Mouse (Mus musculus) Muller cell, postnatal 12 days (primary cell): ENCODE results near the gene Wee2.
A peak's percentile ranks its signal among the peaks of the same experiment; 100 is the strongest.

Experiments used
- DNase-seq: peaks from one replicate; pipeline ENCODE4 v3.0.0-alpha.2; 2015; ENCODE audit errors: inconsistent ontology term

Gene Wee2

DNA sequence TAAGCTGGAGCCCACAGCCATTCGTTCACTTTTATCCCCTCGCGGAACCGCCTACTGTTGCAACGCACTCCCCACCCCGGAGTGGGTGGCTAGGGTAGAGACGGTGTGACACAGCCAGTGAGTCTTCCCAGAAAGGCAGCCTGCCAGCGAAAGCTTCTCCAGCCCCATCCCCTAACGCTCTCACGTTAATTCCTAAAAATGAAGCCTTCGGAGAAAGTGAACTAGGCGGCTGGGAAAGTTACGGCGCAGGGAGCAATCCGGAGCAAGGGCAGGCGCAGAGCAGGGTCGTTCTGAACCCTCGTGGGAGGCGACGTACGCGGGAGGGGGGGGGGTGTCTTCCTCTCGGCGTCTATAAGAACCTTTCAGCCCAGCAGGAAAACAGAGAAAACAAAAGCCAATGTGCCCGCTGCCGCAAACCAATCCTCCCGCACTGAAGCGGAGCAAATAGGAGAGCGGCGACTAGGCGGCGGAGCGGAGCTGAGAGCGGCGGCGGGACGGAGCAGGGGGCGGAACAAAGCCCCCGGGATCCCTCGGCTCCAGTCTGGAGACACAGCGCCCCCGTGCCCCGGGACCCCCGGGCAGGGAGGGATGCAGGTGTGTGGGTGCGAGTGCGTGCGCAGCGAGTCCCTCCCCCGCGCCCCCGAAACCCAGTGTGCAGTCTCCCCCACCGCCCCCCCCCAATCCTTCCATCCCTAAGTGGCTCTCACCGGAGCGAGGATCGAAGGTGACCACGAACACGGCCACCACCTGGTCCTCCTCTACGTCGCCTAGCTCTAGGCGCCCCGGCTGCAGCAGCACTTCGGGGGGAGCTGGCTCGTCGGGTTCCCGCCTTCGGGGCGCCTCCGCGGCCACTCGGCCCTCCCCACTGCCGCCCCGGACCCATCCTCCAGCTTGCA, 3.5 kb upstream of the Wee2 start:
- peak; percentile 67 for DNase-seq

DNA sequence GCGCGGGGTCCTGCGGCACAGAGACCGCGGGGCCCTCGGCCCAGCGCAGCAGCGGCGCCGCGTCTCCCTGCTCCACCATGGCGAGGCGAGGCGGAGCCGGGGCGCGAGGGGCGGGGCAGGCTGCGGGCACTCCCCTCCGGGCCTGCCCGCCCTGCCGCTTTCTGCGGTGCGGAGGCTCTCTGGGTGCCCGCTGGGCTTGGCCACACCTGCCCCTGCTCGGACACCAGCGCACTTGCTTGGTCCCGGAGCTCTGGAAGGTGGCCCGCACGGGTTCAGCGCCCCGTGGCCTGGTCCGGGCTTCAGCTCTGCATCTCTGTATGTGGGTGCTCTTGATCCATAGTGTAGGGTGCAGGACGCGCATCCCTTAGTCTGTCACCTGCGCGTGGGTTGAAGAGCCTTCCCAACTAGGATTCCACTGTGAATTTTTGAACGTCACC, 2.8 kb upstream of the Wee2 start, which contains the start of gene E330009J07Rik:
Gene E330009J07Rik, minus strand, starts transcription at position 89 of the 437 bp plus-strand sequence.
- DNase-seq = peak; percentile 81

DNA sequence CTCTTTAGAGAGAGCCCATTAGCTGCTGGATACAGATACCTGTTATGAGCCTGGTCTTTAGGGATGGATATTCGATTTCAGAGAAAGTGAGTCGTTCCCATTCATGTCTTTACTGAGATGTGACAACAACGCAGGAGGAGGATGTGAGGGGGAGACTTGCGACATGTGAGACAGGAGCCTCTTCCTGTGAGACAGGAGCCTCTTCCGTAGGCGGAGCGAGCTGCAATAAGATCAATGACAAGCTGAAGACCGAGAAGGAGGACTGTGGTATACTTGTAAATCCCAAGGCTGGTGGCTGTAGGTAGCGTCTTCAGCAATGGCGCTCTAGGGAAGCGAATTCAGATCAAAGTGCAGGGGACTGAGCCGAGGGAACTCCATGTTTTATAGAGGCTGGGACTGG, 843 bp downstream of the Wee2 start:
- DNase-seq = no peak

GRCm38 (mm10) chr6:40441276-40441675, 2.4 kb downstream of the Wee2 start:
- DNase-seq = no peak

GRCm38 (mm10) chr6:40441755-40442154, 2.9 kb downstream of the Wee2 start:
- DNase-seq = no peak

DNA sequence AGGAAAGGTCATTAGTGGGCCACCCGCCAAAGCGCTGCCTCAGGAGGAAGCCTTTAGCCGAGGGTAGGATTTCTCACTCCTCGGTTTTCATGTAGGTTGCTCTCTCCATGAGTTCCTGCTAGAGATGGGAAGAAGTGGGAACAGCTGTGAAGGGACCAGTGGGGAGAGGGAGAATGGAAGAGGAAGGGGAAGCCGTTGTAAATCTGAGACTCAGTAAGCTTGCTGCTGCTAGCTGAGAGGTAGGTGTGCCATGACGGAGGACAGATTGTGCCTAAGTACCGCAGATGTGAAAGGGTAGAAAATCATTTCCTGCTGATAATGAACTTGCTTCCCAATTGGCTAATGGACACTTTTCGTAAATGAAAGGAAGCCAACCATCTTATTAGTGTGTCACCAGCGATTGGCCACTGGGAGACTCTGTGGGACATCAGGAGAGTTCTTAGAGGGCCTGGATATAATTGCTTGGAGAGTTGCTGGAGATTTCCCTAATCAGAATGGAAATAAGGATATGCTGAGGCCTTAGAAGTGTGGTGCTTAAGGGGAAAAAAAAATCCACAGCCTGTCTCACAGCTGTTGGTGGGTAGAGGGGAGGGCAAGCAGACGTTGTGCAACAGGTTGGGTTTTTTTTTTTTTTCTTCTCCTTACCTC, 4.5 kb downstream of the Wee2 start:
- DNase-seq = no peak

DNA sequence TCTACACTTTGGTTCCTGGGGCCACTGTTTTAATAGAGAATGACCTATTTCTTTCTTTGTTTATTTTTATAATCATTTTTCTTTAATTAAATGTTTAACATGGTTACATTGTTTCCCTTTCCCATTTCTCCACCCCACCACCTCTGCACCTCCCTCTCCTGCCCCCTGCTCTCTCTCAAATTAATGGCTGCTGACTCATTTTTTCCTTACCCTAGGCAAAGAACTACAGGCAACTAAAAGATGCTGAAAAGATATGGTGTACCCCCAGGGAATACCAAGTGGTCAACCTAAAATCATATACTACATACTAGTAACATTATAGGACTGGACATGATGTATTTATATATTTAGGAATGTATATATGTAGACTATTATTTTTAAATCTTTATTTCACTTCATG, 9.7 kb downstream of the Wee2 start:
- DNase-seq = no peak

DNA sequence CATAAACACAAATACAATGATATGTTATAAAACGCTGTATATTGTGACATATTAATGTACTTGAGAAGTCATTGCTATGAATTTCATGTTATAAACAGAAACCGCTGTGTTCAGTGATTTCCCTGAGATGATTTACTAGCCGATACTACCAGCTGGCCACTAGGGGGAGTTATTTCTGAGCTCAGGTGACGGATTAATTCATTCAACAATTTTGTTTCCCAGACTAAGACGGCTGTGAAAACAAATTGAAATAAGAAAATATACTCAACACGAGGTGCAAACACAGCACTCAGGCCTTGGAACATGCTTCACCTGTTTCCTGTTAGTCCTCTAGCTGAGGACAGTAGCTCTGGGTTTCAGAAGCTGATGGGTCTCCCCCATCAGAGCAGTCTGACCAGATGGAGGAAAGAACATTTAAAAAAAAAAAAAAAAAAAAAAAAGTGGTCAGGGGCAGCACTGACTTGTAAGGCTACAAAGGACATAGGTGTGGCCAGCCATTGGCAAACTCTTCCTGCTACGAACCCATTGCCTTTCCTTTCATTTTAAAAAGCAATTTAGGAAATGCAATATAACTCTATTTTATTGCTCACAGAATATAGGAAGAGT, 15.7 kb downstream of the Wee2 start:
- no peak for DNase-seq

GRCm38 (mm10) chr6:40465710-40466109, 26.8 kb downstream of the Wee2 start:
- DNase-seq = no peak

- DNase-seq = peak; percentile 95
Measured at GRCm38 (mm10) chr6:40470916-40471719, 32.2 kb downstream of the Wee2 start, which contains the start of gene Ssbp1. Gene Ssbp1, plus strand, starts transcription at chr6:40471352.

DNA sequence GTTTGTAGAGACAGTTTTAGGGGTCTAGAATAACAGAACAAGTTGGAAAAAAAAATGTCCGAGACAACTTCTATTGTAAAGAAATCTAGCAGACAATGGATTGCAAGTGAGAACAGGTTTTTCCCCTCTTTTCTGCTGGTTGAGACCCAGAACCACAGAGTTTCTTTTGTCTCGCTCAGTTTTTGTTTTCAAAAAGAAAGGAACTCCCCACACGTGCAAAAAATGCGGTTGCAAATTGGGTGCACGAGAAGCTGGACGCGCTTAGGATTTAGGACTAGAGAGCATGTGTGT, 32.8 kb downstream of the Wee2 start:
- DNase-seq = no peak

- DNase-seq = no peak
Measured at GRCm38 (mm10) chr6:40476132-40476531, 37.2 kb downstream of the Wee2 start.

- DNase-seq = no peak
Measured at GRCm38 (mm10) chr6:40479705-40480104, 40.8 kb downstream of the Wee2 start.

GRCm38 (mm10) chr6:40482318-40482717, 43.4 kb downstream of the Wee2 start:
- DNase-seq = no peak

- no peak for DNase-seq
Measured at GRCm38 (mm10) chr6:40490933-40491332, 52.0 kb downstream of the Wee2 start, which contains the start of gene Tas2r137. Gene Tas2r137, plus strand, starts transcription at chr6:40491233.

GRCm38 (mm10) chr6:40493229-40493628, 54.3 kb downstream of the Wee2 start, which contains the start of gene Tas2r108:
Gene Tas2r108, plus strand, starts transcription at chr6:40493529.
- no peak for DNase-seq
